Mouse (Mus musculus): ENCODE measurements at regions not wholly inside any gene's neighbourhood (a gene's known extent, or its start where the extent isn't known, plus 50 kb on each side); places are given as distances from the start of the nearest gene placed in this dataset.

- Histone ChIP-seq H3K4me3 (ENCODE audit: low read depth, low read length) (no peak overlapping the region), H3K4me1 (ENCODE audit: insufficient read depth, low read length) (no peaks in the 10 kb centered on the region), H3K27ac (ENCODE audit: low read depth, low read length) (no peak overlapping the region), H3K4me2 (ENCODE audit: low read depth, low read length, poor library complexity, severe bottlenecking) (no peak overlapping the region), H3K36me3 (ENCODE audit: insufficient read depth, low read length) (no peaks in the 10 kb centered on the region), H3K9me3 (ENCODE audit: low read length) (no peaks in the 10 kb centered on the region), H3K9ac (replicated peaks; ENCODE audit: low read length, poor library complexity, severe bottlenecking) (no peak overlapping the region), H3K27me3 (ENCODE audit: insufficient read depth, low read length) (no peaks in the 10 kb centered on the region)
- WGBS = 83% methylated on average over 4 of the region's 4 CpGs
- DNase-seq (ENCODE audit: low spot score) = no peak
- no peak for ATAC-seq (ENCODE audit: low FRiP score)
- no peak for TF ChIP-seq CTCF (IDR thresholded peaks at IDR 0.05)
Measured at GRCm38 (mm10) chr15:97471476-97471875, 224.4 kb upstream of the Amigo2 start.

GRCm38 (mm10) chr15:97469684-97470344, 222.7 kb upstream of the Amigo2 start:
- 88% methylated on average over 19 of the region's 19 CpGs for WGBS
- Histone ChIP-seq H3K4me1 (ENCODE audit: insufficient read depth, low read length) (no peaks in the 10 kb centered on the region), H3K27ac (ENCODE audit: low read depth, low read length) (no peak overlapping the region), H3K9me3 (ENCODE audit: low read length) (no peaks in the 10 kb centered on the region), H3K27me3 (ENCODE audit: insufficient read depth, low read length) (no peaks in the 10 kb centered on the region), H3K36me3 (ENCODE audit: insufficient read depth, low read length) (no peaks in the 10 kb centered on the region), H3K9ac (replicated peaks; ENCODE audit: low read length, poor library complexity, severe bottlenecking) (no peak overlapping the region), H3K4me3 (ENCODE audit: low read depth, low read length) (no peak overlapping the region), H3K4me2 (ENCODE audit: low read depth, low read length, poor library complexity, severe bottlenecking) (no peak overlapping the region)
- TF ChIP-seq CTCF (IDR thresholded peaks at IDR 0.05) = no peak
- no peak for ATAC-seq (ENCODE audit: low FRiP score)
- no peak for DNase-seq (ENCODE audit: low spot score)

- Histone ChIP-seq H3K27ac (ENCODE audit: low read depth, low read length) (no peak overlapping the region), H3K4me1 (ENCODE audit: insufficient read depth, low read length) (no peaks in the 10 kb centered on the region), H3K4me3 (ENCODE audit: low read depth, low read length) (no peak overlapping the region), H3K9me3 (ENCODE audit: low read length) (no peaks in the 10 kb centered on the region), H3K9ac (replicated peaks; ENCODE audit: low read length, poor library complexity, severe bottlenecking) (no peak overlapping the region), H3K4me2 (ENCODE audit: low read depth, low read length, poor library complexity, severe bottlenecking) (no peak overlapping the region), H3K27me3 (ENCODE audit: insufficient read depth, low read length) (no peaks in the 10 kb centered on the region), H3K36me3 (ENCODE audit: insufficient read depth, low read length) (no peaks in the 10 kb centered on the region)
- WGBS = 73% methylated on average over 23 of the region's 23 CpGs
- TF ChIP-seq CTCF (IDR thresholded peaks at IDR 0.05) = no peak
- DNase-seq (ENCODE audit: low spot score) = no peak
- ATAC-seq (ENCODE audit: low FRiP score) = no peak
Measured at GRCm38 (mm10) chr15:97468732-97469683, 221.9 kb upstream of the Amigo2 start.

GRCm38 (mm10) chr15:97467781-97468485, 220.8 kb upstream of the Amigo2 start:
- WGBS = 77% methylated on average over 18 of the region's 18 CpGs

GRCm38 (mm10) chr15:97466906-97467465, 219.9 kb upstream of the Amigo2 start:
- H3K9me3 ChIP-seq (ENCODE audit: low read length) = no peaks in the 10 kb centered on the region
- TF ChIP-seq CTCF (IDR thresholded peaks at IDR 0.05) = no peak
- no peak overlapping the region for H3K4me3 ChIP-seq (ENCODE audit: low read depth, low read length)
- ATAC-seq (ENCODE audit: low FRiP score) (no peak), DNase-seq (ENCODE audit: low spot score) (no peak)
- H3K4me1 ChIP-seq (ENCODE audit: insufficient read depth, low read length) = no peaks in the 10 kb centered on the region
- no peak overlapping the region for H3K27ac ChIP-seq (ENCODE audit: low read depth, low read length)
- H3K36me3 ChIP-seq (ENCODE audit: insufficient read depth, low read length) = no peaks in the 10 kb centered on the region
- no peaks in the 10 kb centered on the region for H3K27me3 ChIP-seq (ENCODE audit: insufficient read depth, low read length)
- WGBS = 86% methylated on average over 10 of the region's 10 CpGs
- no peak overlapping the region for H3K4me2 ChIP-seq (ENCODE audit: low read depth, low read length, poor library complexity, severe bottlenecking)
- H3K9ac ChIP-seq (replicated peaks; ENCODE audit: low read length, poor library complexity, severe bottlenecking) = no peak overlapping the region

More at GRCm38 (mm10) chr15:97467781-97468485, 220.8 kb upstream of the Amigo2 start:
- H3K9me3 ChIP-seq (ENCODE audit: low read length) = no peaks in the 10 kb centered on the region
- no peaks in the 10 kb centered on the region for H3K4me1 ChIP-seq (ENCODE audit: insufficient read depth, low read length)
- no peak overlapping the region for H3K4me3 ChIP-seq (ENCODE audit: low read depth, low read length)
- no peaks in the 10 kb centered on the region for H3K27me3 ChIP-seq (ENCODE audit: insufficient read depth, low read length)
- H3K27ac ChIP-seq (ENCODE audit: low read depth, low read length) = no peak overlapping the region
- H3K36me3 ChIP-seq (ENCODE audit: insufficient read depth, low read length) = no peaks in the 10 kb centered on the region
- no peak overlapping the region for H3K4me2 ChIP-seq (ENCODE audit: low read depth, low read length, poor library complexity, severe bottlenecking)
- TF ChIP-seq CTCF (IDR thresholded peaks at IDR 0.05) = no peak
- no peak for DNase-seq (ENCODE audit: low spot score)
- H3K9ac ChIP-seq (replicated peaks; ENCODE audit: low read length, poor library complexity, severe bottlenecking) = no peak overlapping the region
- ATAC-seq (ENCODE audit: low FRiP score) = no peak
